Mouse (Mus musculus) liver, embryonic 14.5 days (tissue): ENCODE results near the gene Zmym4.

ENCODE experiments used
- CTCF ChIP-seq: IDR thresholded peaks from 2 replicates; pipeline ENCODE4 v1.5.1; 2016; ENCODE audit warnings: antibody characterized with exemption, low read depth, control low read depth
- EP300 ChIP-seq: IDR thresholded peaks from 2 replicates; pipeline ENCODE4 v1.6.1; 2016; ENCODE audit warnings: antibody characterized with exemption, low read depth

GRCm38 (mm10) chr4:126838799-126839198 is 129.1 kb downstream of the Zmym4 start:
- TF ChIP-seq CTCF (no peak), EP300 (no peak)
